Mouse (Mus musculus): ENCODE results near the gene Hoxb7.

Gene Hoxb7

GRCm38 (mm10) chr11:96301837-96302236 lies 15.4 kb downstream of the Hoxb7 start:
- no peak for DNase-seq

- no peak for DNase-seq
Measured at GRCm38 (mm10) chr11:96302381-96303150, 16.1 kb downstream of the Hoxb7 start.

GRCm38 (mm10) chr11:96303151-96304099 lies 17.0 kb downstream of the Hoxb7 start, which contains the start of gene Hoxb5:
Gene Hoxb5 (plus strand): TSS chr11:96303336.
- DNase-seq: peak; percentile 26

- DNase-seq: no peak
Measured at GRCm38 (mm10) chr11:96304381-96305195, 18.2 kb downstream of the Hoxb7 start.

- DNase-seq: no peak
Measured at GRCm38 (mm10) chr11:96305505-96306182, 19.2 kb downstream of the Hoxb7 start.

- DNase-seq: no peak
Measured at GRCm38 (mm10) chr11:96306183-96306907, 19.9 kb downstream of the Hoxb7 start.

- DNase-seq: no peak
Measured at GRCm38 (mm10) chr11:96306908-96307269, 20.5 kb downstream of the Hoxb7 start.

GRCm38 (mm10) chr11:96308763-96309162 lies 22.3 kb downstream of the Hoxb7 start:
- no peak for DNase-seq

- DNase-seq: no peak
Measured at GRCm38 (mm10) chr11:96309288-96309687, 22.9 kb downstream of the Hoxb7 start.

GRCm38 (mm10) chr11:96310183-96310938 lies 23.9 kb downstream of the Hoxb7 start:
- no peak for DNase-seq

GRCm38 (mm10) chr11:96311097-96311496 lies 24.7 kb downstream of the Hoxb7 start:
- no peak for DNase-seq

- DNase-seq: no peak
Measured at GRCm38 (mm10) chr11:96311520-96312417, 25.3 kb downstream of the Hoxb7 start.

GRCm38 (mm10) chr11:96313134-96313533 lies 26.7 kb downstream of the Hoxb7 start:
- DNase-seq: no peak

- no peak for DNase-seq
Measured at GRCm38 (mm10) chr11:96313806-96314428, 27.5 kb downstream of the Hoxb7 start.

- DNase-seq: no peak
Measured at GRCm38 (mm10) chr11:96314671-96315343, 28.4 kb downstream of the Hoxb7 start.

- DNase-seq: no peak
Measured at GRCm38 (mm10) chr11:96315344-96315681, 28.9 kb downstream of the Hoxb7 start.

GRCm38 (mm10) chr11:96316696-96317607 lies 30.5 kb downstream of the Hoxb7 start:
- DNase-seq: no peak

All from right cerebral cortex, postnatal 14 days (tissue).